Mouse (Mus musculus) spleen, adult 2 months (tissue): ENCODE measurements around the gene Fbxl18. TPM values are rescaled to one million over a fixed set of nuclear protein-coding genes. Genes with fewer than 3 reads are reported as not detected.
A peak's percentile ranks its signal among the peaks of the same experiment; 100 is the strongest.

Experiments
- DNase-seq, 2 experiments: peaks; one replicate each; pipeline versions ENCODE4 v3.0.0 to v3.0.0-alpha.2; 2012 to 2021; ENCODE audit warnings: low spot score in 2 of 2, low read depth in 1 of 2
- H3K27ac ChIP-seq: fragments of 200-500 bp; 2 replicates; pipeline ENCODE4 v1.5.1; 2012; ENCODE audit warnings: low read length, inconsistent platforms; ENCODE audit not compliant: insufficient read depth
- H3K27me3 ChIP-seq: fragments of 200-500 bp; 2 replicates; pipeline ENCODE4 v1.6.1; 2012; ENCODE audit warnings: mild to moderate bottlenecking, moderate library complexity, low read length, inconsistent platforms; ENCODE audit not compliant: control insufficient read depth, insufficient read depth
- H3K36me3 ChIP-seq: fragments of 200-500 bp; 2 replicates; pipeline ENCODE4 v1.6.1; 2012; ENCODE audit warnings: mild to moderate bottlenecking, low read length, inconsistent platforms; ENCODE audit not compliant: control insufficient read depth, insufficient read depth
- H3K4me1 ChIP-seq: fragments of 200-500 bp; 2 replicates; pipeline ENCODE4 v1.6.1; 2011; ENCODE audit warnings: inconsistent platforms; ENCODE audit not compliant: control insufficient read depth, insufficient read depth, insufficient read length
- H3K4me3 ChIP-seq: fragments of 200-500 bp; 2 replicates; pipeline ENCODE4 v1.5.1; 2011; ENCODE audit warnings: mild to moderate bottlenecking, inconsistent platforms; ENCODE audit not compliant: insufficient read depth, insufficient read length; ENCODE audit errors: extremely low read depth
- CTCF ChIP-seq: fragments of 200-500 bp; IDR thresholded peaks from 2 replicates; pipeline ENCODE4 v1.5.1; 2011; ENCODE audit warnings: mild to moderate bottlenecking, inconsistent platforms; ENCODE audit not compliant: insufficient read depth, insufficient read length, insufficient replicate concordance; ENCODE audit errors: extremely low read depth
- POLR2A ChIP-seq: fragments of 200-500 bp; IDR thresholded peaks from 2 replicates; pipeline ENCODE4 v1.6.1; 2011; ENCODE audit warnings: low read depth, low read length, inconsistent platforms
- WGBS: fragments of 180-500 bp; shearing (Covaris S2); methylation state at CpG from one replicate; pipeline ENCODE4 v1.1.7; 2018; 5-methylcytosine and 5-hydroxymethylcytosine counted together
- polyA plus RNA-seq: library from polyadenylated mRNA; depleted of rRNA; stranded (reverse); fragments of >200 nt; gene quantifications from 2 replicates; pipeline ENCODE4 v1.2.3, GENCODE M21; 2012

Gene Fbxl18
- polyA plus RNA-seq, 1 experiment = 15.8 TPM

GRCm38 (mm10) chr5:142917402-142917801 is 22.2 kb upstream of the Fbxl18 start:
- no peak for DNase-seq
- Histone ChIP-seq H3K4me1 (peaks cover 24% of the 10 kb centered on the region), H3K4me3 (no peak overlapping the region), H3K27ac (no peak overlapping the region), H3K27me3 (no peaks in the 10 kb centered on the region), H3K36me3 (no peaks in the 10 kb centered on the region)
- 97% methylated on average over 8 of the region's 8 CpGs for WGBS
- TF ChIP-seq CTCF = no peak
- TF ChIP-seq POLR2A = no peak

- DNase-seq = no peak
- WGBS = 71% methylated on average over 7 of the region's 7 CpGs
Observed at GRCm38 (mm10) chr5:142916593-142916992, 21.4 kb upstream of the Fbxl18 start.

GRCm38 (mm10) chr5:142915231-142915630 is 20.0 kb upstream of the Fbxl18 start:
- Histone ChIP-seq H3K4me3 (no peak overlapping the region), H3K27me3 (no peaks in the 10 kb centered on the region), H3K27ac (no peak overlapping the region), H3K4me1 (peaks cover 30% of the 10 kb centered on the region), H3K36me3 (no peaks in the 10 kb centered on the region)
- 89% methylated on average over 11 of the region's 11 CpGs for WGBS
- DNase-seq = no peak
- TF ChIP-seq POLR2A (no peak), CTCF (no peak)

More at GRCm38 (mm10) chr5:142916593-142916992, 21.4 kb upstream of the Fbxl18 start:
- H3K27ac ChIP-seq = no peak overlapping the region
- H3K36me3 ChIP-seq = no peaks in the 10 kb centered on the region
- peaks cover 28% of the 10 kb centered on the region for H3K4me1 ChIP-seq
- no peak overlapping the region for H3K4me3 ChIP-seq
- H3K27me3 ChIP-seq = no peaks in the 10 kb centered on the region
- TF ChIP-seq CTCF (no peak), POLR2A (no peak)

GRCm38 (mm10) chr5:142912739-142913138 is 17.5 kb upstream of the Fbxl18 start:
- H3K27ac ChIP-seq = no peak overlapping the region
- peaks cover 39% of the 10 kb centered on the region for H3K4me1 ChIP-seq

GRCm38 (mm10) chr5:142912320-142912719 is 17.1 kb upstream of the Fbxl18 start:
- WGBS = 93% methylated on average over 3 of the region's 3 CpGs
- peaks cover 39% of the 10 kb centered on the region for H3K4me1 ChIP-seq
- H3K27ac ChIP-seq = peak overlapping the region; percentile 27; the same call in 1 of the 2 replicates
- no peaks in the 10 kb centered on the region for H3K36me3 ChIP-seq
- TF ChIP-seq CTCF = no peak
- no peak for TF ChIP-seq POLR2A
- H3K27me3 ChIP-seq = no peaks in the 10 kb centered on the region
- no peak overlapping the region for H3K4me3 ChIP-seq
- DNase-seq = no peak

More at GRCm38 (mm10) chr5:142912739-142913138, 17.5 kb upstream of the Fbxl18 start:
- Histone ChIP-seq H3K4me3 (no peak overlapping the region), H3K27me3 (no peaks in the 10 kb centered on the region), H3K36me3 (no peaks in the 10 kb centered on the region)
- WGBS = 56% methylated on average over 4 of the region's 4 CpGs
- DNase-seq = no peak
- TF ChIP-seq CTCF (no peak), POLR2A (no peak)

- TF ChIP-seq CTCF (no peak), POLR2A (no peak)
- H3K36me3 ChIP-seq = no peaks in the 10 kb centered on the region
- H3K4me3 ChIP-seq = no peak overlapping the region
- H3K4me1 ChIP-seq = peaks cover 39% of the 10 kb centered on the region
- WGBS = 64% methylated on average over 2 of the region's 2 CpGs
- H3K27me3 ChIP-seq = no peaks in the 10 kb centered on the region
- DNase-seq = no peak
- H3K27ac ChIP-seq = peak overlapping the region; percentile 30
Observed at GRCm38 (mm10) chr5:142911629-142912028, 16.4 kb upstream of the Fbxl18 start.

GRCm38 (mm10) chr5:142909576-142910278 is 14.5 kb upstream of the Fbxl18 start:
- H3K36me3 ChIP-seq = peaks cover 16% of the 10 kb centered on the region
- H3K27me3 ChIP-seq = no peaks in the 10 kb centered on the region
- TF ChIP-seq POLR2A (no peak; the same call in 1 of the 2 replicates), CTCF (no peak)
- peak in 1 of 2 experiments; percentile 63 for DNase-seq
- no peak overlapping the region for H3K4me3 ChIP-seq
- 31% methylated on average over 8 of the region's 8 CpGs for WGBS
- H3K4me1 ChIP-seq = peaks cover 39% of the 10 kb centered on the region
- peak overlapping the region; percentile 100 for H3K27ac ChIP-seq
